Mouse (Mus musculus): ENCODE measurements around the gene Nsun4. TPM values are rescaled to one million over a fixed set of nuclear protein-coding genes. Genes with fewer than 3 reads are reported as not detected.
A peak's percentile ranks its signal among the peaks of the same experiment; 100 is the strongest.

Gene Nsun4
- polyA plus RNA-seq, 1 experiment, result 23.7 TPM

- Histone ChIP-seq H3K4me2 (ENCODE audit: low read depth) (no peak overlapping the region), H3K79me2 (ENCODE audit: control insufficient read depth, insufficient read depth) (no peaks in the 10 kb centered on the region), H3K27me3 (ENCODE audit: control insufficient read depth, insufficient read depth, insufficient read length) (no peaks in the 10 kb centered on the region), H3K36me3 (ENCODE audit: control insufficient read depth, insufficient read depth) (peaks cover 78% of the 10 kb centered on the region), H3ac (ENCODE audit: control insufficient read depth, insufficient read length) (no peak overlapping the region), H3K4me3 (no peak overlapping the region)
- TF ChIP-seq MYOD1 (IDR thresholded peaks at IDR 0.05; ENCODE audit: control insufficient read depth in 1 of 3, insufficient read length in 2 of 3, low read depth in 2 of 3), result peak in 2 of 3 experiments; percentile 9 to 18
- TF ChIP-seq MYOG (IDR thresholded peaks at IDR 0.05; ENCODE audit: control insufficient read depth in 1 of 3, insufficient read depth in 1 of 3, insufficient read length in 2 of 3, low read depth in 2 of 3), result no peak
Measured at GRCm38 (mm10) chr4:116088510-116089249, 35.0 kb upstream of the Nsun4 start.

- H3ac ChIP-seq (ENCODE audit: control insufficient read depth, insufficient read length), result peak overlapping the region; percentile 80
- H3K36me3 ChIP-seq (ENCODE audit: control insufficient read depth, insufficient read depth), result peaks cover 18% of the 10 kb centered on the region
- peaks cover 63% of the 10 kb centered on the region for H3K79me2 ChIP-seq (ENCODE audit: control insufficient read depth, insufficient read depth)
- TF ChIP-seq POLR2A (IDR thresholded peaks at IDR 0.05; ENCODE audit: insufficient read length, low read depth), result no peak
- TF ChIP-seq SRF (IDR thresholded peaks at IDR 0.05; ENCODE audit: control insufficient read depth, insufficient read length, low read depth), result no peak
- TF ChIP-seq CEBPB (IDR thresholded peaks at IDR 0.05; ENCODE audit: insufficient read depth, poor library complexity, severe bottlenecking), result no peak
- TF ChIP-seq MYOD1 (IDR thresholded peaks at IDR 0.05; ENCODE audit: control insufficient read depth in 1 of 3, insufficient read length in 2 of 3, low read depth in 2 of 3), result no peak
- TF ChIP-seq TCF3 (IDR thresholded peaks at IDR 0.05; ENCODE audit: insufficient read length, low read depth), result no peak
- TF ChIP-seq REST (IDR thresholded peaks at IDR 0.05; ENCODE audit: insufficient read depth, insufficient read length), result no peak
- TF ChIP-seq POLR2AphosphoS2 (IDR thresholded peaks at IDR 0.05; ENCODE audit: insufficient read length, low read depth), result no peak
- TF ChIP-seq MAX (IDR thresholded peaks at IDR 0.05; ENCODE audit: low read depth), result no peak
- no peak for TF ChIP-seq MYOG (IDR thresholded peaks at IDR 0.05; ENCODE audit: control insufficient read depth in 1 of 3, insufficient read depth in 1 of 3, insufficient read length in 2 of 3, low read depth in 2 of 3)
- no peak for TF ChIP-seq USF1 (IDR thresholded peaks at IDR 0.05; ENCODE audit: low read depth)
- no peak for TF ChIP-seq TCF12 (IDR thresholded peaks at IDR 0.05; ENCODE audit: insufficient read depth, poor library complexity, severe bottlenecking)
- TF ChIP-seq E2F4 (IDR thresholded peaks at IDR 0.05; ENCODE audit: insufficient read depth), result no peak
- H3K4me2 ChIP-seq (ENCODE audit: low read depth), result peak overlapping the region; percentile 89
- no peaks in the 10 kb centered on the region for H3K27me3 ChIP-seq (ENCODE audit: control insufficient read depth, insufficient read depth, insufficient read length)
- H3K4me3 ChIP-seq, result peak overlapping the region; percentile 71
Measured at GRCm38 (mm10) chr4:116077240-116078095, 23.8 kb upstream of the Nsun4 start.

- Histone ChIP-seq H3K4me3 (peak overlapping the region; percentile 71), H3K79me2 (ENCODE audit: control insufficient read depth, insufficient read depth) (peaks cover 71% of the 10 kb centered on the region), H3K36me3 (ENCODE audit: control insufficient read depth, insufficient read depth) (peaks cover 18% of the 10 kb centered on the region), H3ac (ENCODE audit: control insufficient read depth, insufficient read length) (peak overlapping the region; percentile 80), H3K27me3 (ENCODE audit: control insufficient read depth, insufficient read depth, insufficient read length) (no peaks in the 10 kb centered on the region), H3K4me2 (ENCODE audit: low read depth) (peak overlapping the region; percentile 89)
- TF ChIP-seq MAX (IDR thresholded peaks at IDR 0.05; ENCODE audit: low read depth), result no peak
- no peak for TF ChIP-seq E2F4 (IDR thresholded peaks at IDR 0.05; ENCODE audit: insufficient read depth)
- no peak for TF ChIP-seq MYOG (IDR thresholded peaks at IDR 0.05; ENCODE audit: control insufficient read depth in 1 of 3, insufficient read depth in 1 of 3, insufficient read length in 2 of 3, low read depth in 2 of 3)
- TF ChIP-seq SRF (IDR thresholded peaks at IDR 0.05; ENCODE audit: control insufficient read depth, insufficient read length, low read depth), result no peak
- TF ChIP-seq USF1 (IDR thresholded peaks at IDR 0.05; ENCODE audit: low read depth), result no peak
- no peak for TF ChIP-seq POLR2AphosphoS2 (IDR thresholded peaks at IDR 0.05; ENCODE audit: insufficient read length, low read depth)
- no peak for TF ChIP-seq CEBPB (IDR thresholded peaks at IDR 0.05; ENCODE audit: insufficient read depth, poor library complexity, severe bottlenecking)
- no peak for TF ChIP-seq TCF12 (IDR thresholded peaks at IDR 0.05; ENCODE audit: insufficient read depth, poor library complexity, severe bottlenecking)
- TF ChIP-seq TCF3 (IDR thresholded peaks at IDR 0.05; ENCODE audit: insufficient read length, low read depth), result no peak
- no peak for TF ChIP-seq POLR2A (IDR thresholded peaks at IDR 0.05; ENCODE audit: insufficient read length, low read depth)
- no peak for TF ChIP-seq MYOD1 (IDR thresholded peaks at IDR 0.05; ENCODE audit: control insufficient read depth in 1 of 3, insufficient read length in 2 of 3, low read depth in 2 of 3)
Measured at GRCm38 (mm10) chr4:116076369-116077231, 22.9 kb upstream of the Nsun4 start.

GRCm38 (mm10) chr4:116075631-116076368, 22.1 kb upstream of the Nsun4 start:
- peaks cover 13% of the 10 kb centered on the region for H3K36me3 ChIP-seq (ENCODE audit: control insufficient read depth, insufficient read depth)
- H3ac ChIP-seq (ENCODE audit: control insufficient read depth, insufficient read length), result peak overlapping the region; percentile 80
- no peaks in the 10 kb centered on the region for H3K27me3 ChIP-seq (ENCODE audit: control insufficient read depth, insufficient read depth, insufficient read length)
- TF ChIP-seq MAX (IDR thresholded peaks at IDR 0.05; ENCODE audit: low read depth) (no peak), POLR2A (IDR thresholded peaks at IDR 0.05; ENCODE audit: insufficient read length, low read depth) (no peak), SRF (IDR thresholded peaks at IDR 0.05; ENCODE audit: control insufficient read depth, insufficient read length, low read depth) (no peak), E2F4 (IDR thresholded peaks at IDR 0.05; ENCODE audit: insufficient read depth) (no peak), CEBPB (IDR thresholded peaks at IDR 0.05; ENCODE audit: insufficient read depth, poor library complexity, severe bottlenecking) (no peak), MYOG (IDR thresholded peaks at IDR 0.05; ENCODE audit: control insufficient read depth in 1 of 3, insufficient read depth in 1 of 3, insufficient read length in 2 of 3, low read depth in 2 of 3) (no peak), POLR2AphosphoS2 (IDR thresholded peaks at IDR 0.05; ENCODE audit: insufficient read length, low read depth) (no peak), MYOD1 (IDR thresholded peaks at IDR 0.05; ENCODE audit: control insufficient read depth in 1 of 3, insufficient read length in 2 of 3, low read depth in 2 of 3) (no peak), USF1 (IDR thresholded peaks at IDR 0.05; ENCODE audit: low read depth) (no peak), TCF3 (IDR thresholded peaks at IDR 0.05; ENCODE audit: insufficient read length, low read depth) (no peak)
- H3K4me3 ChIP-seq, result peak overlapping the region; percentile 71
- H3K79me2 ChIP-seq (ENCODE audit: control insufficient read depth, insufficient read depth), result peaks cover 79% of the 10 kb centered on the region
- peak overlapping the region; percentile 89 for H3K4me2 ChIP-seq (ENCODE audit: low read depth)
